Mouse (Mus musculus): ENCODE results near the gene Stra6.

DNA sequence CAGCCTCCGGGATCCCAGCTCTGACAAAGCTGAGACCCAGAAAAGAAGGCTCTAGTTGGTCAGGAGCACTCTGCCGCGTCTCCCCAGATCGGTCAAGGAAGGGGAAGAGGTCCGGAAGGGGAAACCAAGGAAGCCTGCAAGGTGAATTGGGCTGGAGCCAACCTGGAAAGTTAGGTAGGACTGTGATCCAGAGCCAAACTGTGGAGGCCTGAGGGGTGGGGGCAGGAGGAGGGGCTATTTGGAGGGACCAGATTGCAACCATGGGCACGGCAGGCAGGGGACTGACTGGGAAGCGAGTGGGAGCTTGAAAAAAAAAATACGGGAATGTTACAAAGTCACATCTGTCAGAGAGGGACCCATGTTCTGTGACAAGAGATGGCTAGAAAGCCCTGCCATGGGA, 65.9 kb downstream of the Stra6 start:
- TF ChIP-seq CTCF (conservative IDR thresholded peaks at IDR 0.05 in 1 of 2, IDR thresholded peaks at IDR 0.05 in 1 of 2; ENCODE audit: low read depth in 2 of 2, low read length in 2 of 2): no peak
- TF ChIP-seq USF1 (IDR thresholded peaks at IDR 0.05; ENCODE audit: low read depth, low read length): no peak
- no peak for TF ChIP-seq E2F4 (IDR thresholded peaks at IDR 0.05; ENCODE audit: insufficient replicate concordance, low read depth, low read length)
- no peak for TF ChIP-seq ELF1 (IDR thresholded peaks at IDR 0.05; ENCODE audit: low read depth, low read length)
- TF ChIP-seq GABPA (IDR thresholded peaks at IDR 0.05; ENCODE audit: insufficient replicate concordance, low read depth, low read length): no peak
- no peak for TF ChIP-seq MAFK (IDR thresholded peaks at IDR 0.05; ENCODE audit: insufficient replicate concordance, low read length)
- no peak for TF ChIP-seq ETS1 (conservative IDR thresholded peaks at IDR 0.05; ENCODE audit: low read depth, low read length)

Data from CH12.LX (cell line).